Mouse (Mus musculus): ENCODE measurements around the gene Gipr.
A peak's percentile ranks its signal among the peaks of the same experiment; 100 is the strongest.

DNA sequence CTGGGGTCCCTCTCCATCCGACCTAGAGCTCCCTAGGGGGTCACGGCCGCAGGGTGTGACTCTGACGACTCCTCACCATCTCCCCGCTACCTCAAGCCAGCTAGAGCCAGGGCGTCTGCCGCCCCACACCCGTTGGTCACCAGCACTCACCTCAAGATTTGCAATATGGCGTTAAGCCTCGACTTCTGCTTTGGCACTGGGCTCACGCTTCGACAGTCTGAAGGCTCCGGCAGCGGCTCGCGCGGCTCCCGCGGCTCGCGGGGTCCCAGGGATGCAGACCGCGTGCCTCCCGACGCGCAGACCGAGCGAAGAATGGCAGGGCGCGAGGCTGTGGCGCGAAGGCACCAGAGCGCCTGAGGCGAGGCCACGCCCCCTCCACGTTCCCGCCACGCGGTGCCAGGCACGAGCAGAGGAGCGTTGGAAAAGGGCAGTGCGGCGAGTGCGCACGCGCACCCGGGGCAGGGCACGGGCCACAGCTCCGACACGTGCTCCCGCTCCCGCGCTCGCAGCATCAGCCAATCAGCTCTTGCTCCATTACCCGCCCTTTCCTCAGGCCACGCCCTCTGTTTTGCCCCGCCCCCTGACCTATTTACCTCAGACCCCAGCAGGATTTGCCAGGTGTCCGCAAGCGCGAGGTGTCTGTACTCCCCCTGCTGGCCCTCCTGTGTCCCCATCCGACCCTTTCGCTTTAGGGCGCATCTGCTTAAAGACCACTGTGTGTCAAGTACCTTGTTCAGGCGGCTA is 47.7 kb downstream of the Gipr start, which contains the start of gene Gm4969:
- TF ChIP-seq CTCF (conservative IDR thresholded peaks at IDR 0.05; ENCODE audit: low read length): peak; percentile 33
- TF ChIP-seq NANOG (IDR thresholded peaks at IDR 0.05; ENCODE audit: borderline replicate concordance, low read length): no peak
- TF ChIP-seq POU5F1 (IDR thresholded peaks at IDR 0.05; ENCODE audit: borderline replicate concordance, low read length): no peak
